Mouse (Mus musculus) C2C12 (cell line): Measurements from ENCODE around the gene Mob2.

ENCODE experiments used
- CTCF ChIP-seq: IDR thresholded peaks from one replicate; pipeline ENCODE4 v1.5.1; 2011; ENCODE audit not compliant: control insufficient read depth, insufficient read depth, insufficient read length
- MYOG ChIP-seq: IDR thresholded peaks from one replicate; pipeline ENCODE4 v1.6.1; 2011; ENCODE audit not compliant: control insufficient read depth, insufficient read length; ENCODE audit errors: extremely low read depth

GRCm38 (mm10) chr7:142019699-142020098 is 41.2 kb downstream of the Mob2 start:
- TF ChIP-seq CTCF (no peak), MYOG (no peak)
